Mouse (Mus musculus) yolk sac, embryonic 10.5 days (tissue): ENCODE results near the gene Ggt6.

Source experiments
- DNase-seq: peaks from one replicate; pipeline ENCODE4 v3.0.0-alpha.2; 2017; ENCODE audit warnings: low spot score

Gene Ggt6

GRCm38 (mm10) chr11:72434963-72435693, at the start of gene Ggt6:
Gene Ggt6 (plus strand): TSS chr11:72435526.
- DNase-seq: peak; percentile 83

- no peak for DNase-seq
Measured at GRCm38 (mm10) chr11:72388113-72388529, 47.2 kb upstream of the Ggt6 start.

- no peak for DNase-seq
Measured at GRCm38 (mm10) chr11:72389407-72390142, 45.8 kb upstream of the Ggt6 start.

- DNase-seq: no peak
Measured at GRCm38 (mm10) chr11:72391181-72391580, 44.1 kb upstream of the Ggt6 start.

- no peak for DNase-seq
Measured at GRCm38 (mm10) chr11:72393243-72393642, 42.1 kb upstream of the Ggt6 start.

GRCm38 (mm10) chr11:72393669-72394068, 41.7 kb upstream of the Ggt6 start:
- no peak for DNase-seq

- no peak for DNase-seq
Measured at GRCm38 (mm10) chr11:72394694-72395093, 40.6 kb upstream of the Ggt6 start.

GRCm38 (mm10) chr11:72395652-72396051, 39.7 kb upstream of the Ggt6 start:
- no peak for DNase-seq

GRCm38 (mm10) chr11:72396621-72397020, 38.7 kb upstream of the Ggt6 start:
- DNase-seq: no peak

- no peak for DNase-seq
Measured at GRCm38 (mm10) chr11:72397072-72397471, 38.3 kb upstream of the Ggt6 start.

GRCm38 (mm10) chr11:72397811-72398525, 37.4 kb upstream of the Ggt6 start:
- DNase-seq: no peak

GRCm38 (mm10) chr11:72401068-72401467, 34.3 kb upstream of the Ggt6 start:
- DNase-seq: no peak

GRCm38 (mm10) chr11:72402017-72402416, 33.3 kb upstream of the Ggt6 start:
- DNase-seq: no peak

- no peak for DNase-seq
Measured at GRCm38 (mm10) chr11:72402969-72403368, 32.4 kb upstream of the Ggt6 start.

GRCm38 (mm10) chr11:72405532-72405931, 29.8 kb upstream of the Ggt6 start:
- DNase-seq: no peak

- no peak for DNase-seq
Measured at GRCm38 (mm10) chr11:72406079-72406675, 29.1 kb upstream of the Ggt6 start.

- peak; percentile 33 for DNase-seq
Measured at GRCm38 (mm10) chr11:72407081-72407480, 28.2 kb upstream of the Ggt6 start.

- DNase-seq: peak; percentile 57
Measured at GRCm38 (mm10) chr11:72407574-72407973, 27.8 kb upstream of the Ggt6 start.

- no peak for DNase-seq
Measured at GRCm38 (mm10) chr11:72408451-72409170, 26.7 kb upstream of the Ggt6 start.

GRCm38 (mm10) chr11:72409649-72410385, 25.5 kb upstream of the Ggt6 start:
- DNase-seq: no peak

- DNase-seq: peak; percentile 80
Measured at GRCm38 (mm10) chr11:72410521-72411092, 24.7 kb upstream of the Ggt6 start.
